Mouse (Mus musculus): ENCODE measurements at regions not wholly inside any gene's neighbourhood (a gene's known extent, or its start where the extent isn't known, plus 50 kb on each side); places are given as distances from the start of the nearest gene placed in this dataset.
"Not testable (repeated sequence)": the region's sequence is repeated elsewhere in the genome, so short reads cannot be mapped to it uniquely, and the experiment has no call there.

DNA sequence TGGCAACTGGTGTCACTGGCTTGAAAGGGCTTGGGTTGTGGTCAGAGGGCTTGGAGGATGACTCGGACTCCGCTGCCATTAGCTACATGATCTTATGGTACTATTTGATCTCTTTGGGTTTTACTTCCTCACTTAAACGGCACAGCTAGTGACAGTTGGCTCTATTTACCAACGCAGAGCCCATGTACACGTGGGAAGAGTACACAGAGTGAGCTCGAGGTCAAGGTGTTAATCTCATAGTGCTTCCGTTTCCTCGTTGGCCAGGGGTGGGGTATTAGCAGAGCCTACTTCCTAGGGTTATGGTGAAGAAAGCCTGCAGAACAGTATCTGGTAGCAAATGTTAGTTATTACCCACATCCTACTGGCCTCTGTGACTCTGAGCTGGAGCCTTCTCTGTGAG is 96.2 kb downstream of the Fam43a start:
- H3K4me1 ChIP-seq (ENCODE audit: control insufficient read depth, insufficient read depth, insufficient read length, low read length), result peaks cover 11% of the 10 kb centered on the region; the same call in 1 of the 2 replicates
- no peak overlapping the region for H3K4me3 ChIP-seq (ENCODE audit: insufficient read depth, low read depth, low read length)
- H3K27ac ChIP-seq (replicated peaks; ENCODE audit: low read depth, low read length), result no peak overlapping the region

DNA sequence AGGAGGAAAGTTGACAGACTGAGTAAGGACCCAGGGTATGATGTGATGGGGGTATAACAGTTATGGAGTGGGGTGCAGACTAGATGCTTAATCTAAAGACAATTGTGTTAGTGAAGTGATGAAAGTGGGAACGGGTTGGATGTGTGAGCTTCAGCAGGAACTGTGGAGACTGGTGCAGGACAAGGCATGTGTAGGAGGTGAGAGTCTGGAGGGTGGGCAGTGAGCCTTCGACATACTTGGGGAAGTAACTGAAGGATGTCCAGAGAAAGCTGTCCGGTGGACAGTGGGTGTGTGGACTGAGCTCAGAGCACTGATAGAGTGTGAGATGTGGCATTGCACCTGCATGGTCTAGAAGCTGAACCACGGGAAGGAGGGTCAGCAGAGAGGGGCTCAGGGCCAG is 97.7 kb downstream of the Fam43a start:
- Histone ChIP-seq H3K27ac (replicated peaks; ENCODE audit: low read depth, low read length) (no peak overlapping the region), H3K4me3 (ENCODE audit: insufficient read depth, low read depth, low read length) (no peak overlapping the region), H3K4me1 (ENCODE audit: control insufficient read depth, insufficient read depth, insufficient read length, low read length) (peaks cover 1% of the 10 kb centered on the region; the same call in 1 of the 2 replicates)

DNA sequence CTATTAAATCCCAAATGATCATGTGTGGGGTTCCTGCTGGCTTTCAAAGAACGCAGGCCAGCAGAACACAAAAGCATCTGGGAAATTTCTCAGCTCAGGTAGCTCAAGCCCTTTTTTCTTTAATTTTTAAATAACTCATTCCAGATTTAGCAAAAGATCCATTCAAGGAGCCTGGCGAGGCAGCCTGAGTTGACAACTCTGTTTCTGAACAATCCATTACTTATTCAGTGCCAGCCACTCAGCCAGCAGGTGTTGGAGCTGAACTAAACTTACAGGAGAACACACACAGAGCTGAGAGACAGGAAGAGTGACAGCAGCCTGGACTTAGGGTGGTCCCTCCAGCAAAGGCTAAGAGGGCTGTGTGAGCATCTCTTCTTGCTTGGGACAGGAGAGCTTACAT is 98.3 kb downstream of the Fam43a start:
- Histone ChIP-seq H3K27ac (replicated peaks; ENCODE audit: low read depth, low read length) (no peak overlapping the region), H3K4me1 (ENCODE audit: control insufficient read depth, insufficient read depth, insufficient read length, low read length) (0 out of 2 replicates have a peak, but pooled peaks cover 3% of the 10 kb centered on the region), H3K4me3 (ENCODE audit: insufficient read depth, low read depth, low read length) (no peak overlapping the region)

DNA sequence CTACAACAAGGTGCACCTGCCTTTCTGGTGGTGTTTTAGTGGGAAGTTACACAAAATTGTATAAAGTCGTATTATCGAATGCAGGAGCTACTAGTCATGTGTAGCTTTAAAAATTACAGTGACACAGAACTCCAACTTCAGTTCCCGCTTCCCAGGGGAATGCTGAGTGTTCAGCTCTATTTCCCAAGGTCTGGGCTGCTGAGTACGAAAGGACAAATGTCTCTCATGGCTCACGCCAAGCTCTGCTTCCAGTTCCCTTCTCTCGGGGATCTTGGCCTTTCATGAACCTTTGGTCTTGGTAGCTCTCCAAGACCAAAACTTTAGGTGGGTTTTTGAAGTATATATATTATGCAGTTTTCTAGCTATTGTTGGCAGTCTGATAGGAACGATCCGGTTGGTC is 104.3 kb downstream of the Fam43a start:
- Histone ChIP-seq H3K27ac (replicated peaks; ENCODE audit: low read depth, low read length) (no peak overlapping the region), H3K4me1 (ENCODE audit: control insufficient read depth, insufficient read depth, insufficient read length, low read length) (0 out of 2 replicates have a peak, but pooled peaks cover 3% of the 10 kb centered on the region), H3K4me3 (ENCODE audit: insufficient read depth, low read depth, low read length) (no peak overlapping the region)

DNA sequence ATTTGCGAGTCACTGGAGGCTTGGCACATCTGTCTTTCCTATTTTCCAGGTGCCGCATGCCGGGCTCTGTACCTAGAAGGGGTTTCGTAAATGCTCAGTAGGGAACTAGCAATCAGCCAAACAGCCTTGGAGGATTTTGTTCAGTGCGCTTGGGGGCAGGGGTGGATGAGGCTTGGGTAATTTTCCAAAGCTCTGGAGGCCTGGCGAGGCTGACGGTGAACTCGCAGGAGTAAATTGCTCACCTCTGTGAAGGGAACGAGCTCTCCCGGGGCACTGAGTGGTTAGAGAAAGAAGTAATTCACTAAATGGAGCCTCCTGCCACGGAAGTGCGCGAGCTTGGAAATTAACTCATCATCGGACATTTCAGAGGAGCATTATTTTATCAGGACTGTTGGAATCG is 110.0 kb downstream of the Fam43a start:
- no peaks in the 10 kb centered on the region for H3K4me1 ChIP-seq (ENCODE audit: control insufficient read depth, insufficient read depth, insufficient read length, low read length)
- no peak overlapping the region for H3K27ac ChIP-seq (replicated peaks; ENCODE audit: low read depth, low read length)
- no peak overlapping the region for H3K4me3 ChIP-seq (ENCODE audit: insufficient read depth, low read depth, low read length)

DNA sequence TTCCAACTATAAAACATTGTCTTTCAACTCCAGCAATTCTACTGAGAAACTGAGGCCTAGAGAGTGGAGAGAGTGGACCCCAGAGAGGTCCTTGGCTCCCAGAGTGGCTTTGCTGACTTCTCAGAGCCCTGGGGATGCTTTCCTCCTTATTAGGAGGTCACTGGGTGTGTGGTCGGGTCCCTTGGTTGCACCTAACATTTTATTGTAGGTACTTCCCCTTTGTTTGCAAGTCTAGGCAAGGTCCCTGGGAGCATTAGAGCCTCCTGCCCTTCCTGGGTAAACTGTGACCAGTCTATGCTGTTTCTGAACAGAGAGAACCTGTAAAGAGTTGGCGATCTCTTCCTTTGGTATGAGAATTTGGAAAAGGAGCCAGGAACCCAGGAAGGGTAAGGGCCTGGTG is 110.5 kb downstream of the Fam43a start:
- Histone ChIP-seq H3K27ac (replicated peaks; ENCODE audit: low read depth, low read length) (no peak overlapping the region), H3K4me1 (ENCODE audit: control insufficient read depth, insufficient read depth, insufficient read length, low read length) (no peaks in the 10 kb centered on the region), H3K4me3 (ENCODE audit: insufficient read depth, low read depth, low read length) (no peak overlapping the region)

DNA sequence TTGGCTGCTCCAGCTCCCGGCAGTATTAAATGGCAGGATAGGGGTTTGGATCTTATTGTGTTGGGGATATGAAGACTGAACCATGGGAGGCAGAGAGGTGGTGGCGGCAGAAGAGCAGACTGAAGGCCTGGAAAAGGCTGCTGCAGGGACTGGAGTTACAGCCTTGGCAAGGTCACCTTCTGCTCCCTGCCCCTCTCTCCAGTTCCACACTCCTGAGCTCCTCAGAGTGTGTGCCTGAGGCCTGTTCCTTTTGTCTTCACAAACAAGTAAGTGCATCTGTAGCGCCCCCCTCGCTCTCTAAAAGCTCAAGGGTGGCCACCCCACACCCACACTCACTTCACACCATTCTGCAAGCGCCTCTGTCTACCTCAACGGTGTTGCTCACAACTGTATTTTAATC is 113.0 kb downstream of the Fam43a start:
- H3K4me3 ChIP-seq (ENCODE audit: insufficient read depth, low read depth, low read length), result no peak overlapping the region
- no peaks in the 10 kb centered on the region for H3K4me1 ChIP-seq (ENCODE audit: control insufficient read depth, insufficient read depth, insufficient read length, low read length)
- no peak overlapping the region for H3K27ac ChIP-seq (replicated peaks; ENCODE audit: low read depth, low read length)

DNA sequence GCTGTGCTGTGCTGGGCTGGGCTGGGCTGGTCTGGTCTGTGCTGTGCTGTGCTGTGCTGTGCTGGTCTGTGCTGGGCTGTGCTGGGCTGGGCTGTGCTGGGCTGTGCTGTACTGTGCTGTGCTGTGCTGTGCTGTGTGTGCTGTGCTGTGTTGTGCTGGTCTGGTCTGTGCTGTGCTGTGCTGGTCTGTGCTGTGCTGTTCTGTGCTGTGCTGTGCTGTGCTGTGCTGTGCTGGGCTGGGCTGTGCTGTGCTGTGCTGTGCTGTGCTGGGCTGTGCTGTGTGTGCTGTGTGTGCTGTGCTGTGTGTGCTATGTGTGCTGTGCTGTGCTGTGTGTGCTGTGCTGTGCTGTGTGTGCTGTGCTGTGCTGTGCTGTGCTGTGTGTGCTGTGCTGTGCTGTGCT is 118.1 kb downstream of the Fam43a start:
- not testable (repeated sequence) for H3K4me1 ChIP-seq (ENCODE audit: control insufficient read depth, insufficient read depth, insufficient read length, low read length); H3K27ac ChIP-seq (replicated peaks; ENCODE audit: low read depth, low read length); H3K4me3 ChIP-seq (ENCODE audit: insufficient read depth, low read depth, low read length)

DNA sequence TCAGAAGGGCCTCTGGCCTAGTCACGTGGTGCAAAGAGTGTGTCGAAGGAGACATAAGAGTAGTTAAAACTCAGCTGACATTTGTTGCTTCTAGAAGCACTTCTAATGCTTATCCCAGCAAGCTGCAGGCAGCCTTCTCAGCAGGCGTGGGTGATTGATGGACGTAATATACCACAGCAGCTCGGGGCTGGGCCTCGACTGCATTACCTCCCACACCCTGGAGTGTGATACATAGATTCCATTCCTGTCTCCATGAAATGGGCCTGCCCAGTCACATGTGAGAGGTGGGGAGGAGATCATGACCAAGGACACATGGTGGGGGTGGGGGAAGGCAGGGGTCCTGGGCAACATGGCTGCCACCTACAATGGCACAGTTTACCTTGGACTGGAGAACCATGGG is 121.3 kb downstream of the Fam43a start:
- H3K4me3 ChIP-seq (ENCODE audit: insufficient read depth, low read depth, low read length), result no peak overlapping the region
- H3K4me1 ChIP-seq (ENCODE audit: control insufficient read depth, insufficient read depth, insufficient read length, low read length), result peaks cover 2% of the 10 kb centered on the region
- H3K27ac ChIP-seq (replicated peaks; ENCODE audit: low read depth, low read length), result no peak overlapping the region

DNA sequence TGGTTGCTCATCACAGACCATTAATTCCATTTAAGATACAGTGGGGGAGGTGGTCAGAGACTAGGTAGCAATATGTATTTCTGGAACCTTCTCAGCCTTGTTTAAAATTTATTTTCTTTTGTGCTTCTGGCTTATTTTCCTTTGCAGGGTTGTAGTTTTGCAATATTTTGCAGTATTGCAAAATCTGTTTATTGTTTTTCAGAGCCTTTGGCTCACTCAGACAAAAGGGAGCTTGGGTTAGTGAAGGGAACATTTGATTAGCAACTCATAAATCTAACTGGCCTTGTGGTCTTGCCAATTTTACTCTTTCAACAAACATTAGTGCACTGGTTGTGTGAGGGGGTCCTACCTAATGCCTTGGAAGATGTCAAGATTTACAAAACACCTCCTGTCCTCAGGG is 121.7 kb downstream of the Fam43a start:
- H3K27ac ChIP-seq (replicated peaks; ENCODE audit: low read depth, low read length), result no peak overlapping the region

DNA sequence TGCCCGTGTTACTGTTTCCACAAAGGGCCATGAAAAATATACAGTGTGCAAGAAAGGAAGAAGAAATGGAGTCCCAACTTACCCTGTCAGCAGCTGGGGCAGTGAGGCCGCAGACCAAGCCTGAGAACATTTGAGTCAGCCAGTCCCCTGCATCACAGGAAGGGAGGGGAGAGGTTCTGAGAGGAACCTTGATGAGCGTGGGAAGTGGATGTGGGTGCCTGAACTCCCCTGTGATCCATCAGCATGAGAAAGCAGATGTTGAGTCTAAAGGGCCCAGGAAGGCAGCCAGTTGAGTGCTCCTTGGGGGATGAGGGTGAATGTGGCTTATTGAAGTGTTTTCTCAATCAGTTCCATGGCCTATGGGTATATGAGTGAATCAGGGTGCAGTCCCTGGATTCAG is 122.8 kb downstream of the Fam43a start:
- H3K4me1 ChIP-seq (ENCODE audit: control insufficient read depth, insufficient read depth, insufficient read length, low read length), result peaks cover 2% of the 10 kb centered on the region
- H3K27ac ChIP-seq (replicated peaks; ENCODE audit: low read depth, low read length), result peak overlapping the region; percentile 41
- peak overlapping the region; percentile 6; the same call in 1 of the 2 replicates for H3K4me3 ChIP-seq (ENCODE audit: insufficient read depth, low read depth, low read length)

More for the DNA sequence above, 121.7 kb downstream of the Fam43a start:
- Histone ChIP-seq H3K4me3 (ENCODE audit: insufficient read depth, low read depth, low read length) (no peak overlapping the region), H3K4me1 (ENCODE audit: control insufficient read depth, insufficient read depth, insufficient read length, low read length) (peaks cover 2% of the 10 kb centered on the region)

DNA sequence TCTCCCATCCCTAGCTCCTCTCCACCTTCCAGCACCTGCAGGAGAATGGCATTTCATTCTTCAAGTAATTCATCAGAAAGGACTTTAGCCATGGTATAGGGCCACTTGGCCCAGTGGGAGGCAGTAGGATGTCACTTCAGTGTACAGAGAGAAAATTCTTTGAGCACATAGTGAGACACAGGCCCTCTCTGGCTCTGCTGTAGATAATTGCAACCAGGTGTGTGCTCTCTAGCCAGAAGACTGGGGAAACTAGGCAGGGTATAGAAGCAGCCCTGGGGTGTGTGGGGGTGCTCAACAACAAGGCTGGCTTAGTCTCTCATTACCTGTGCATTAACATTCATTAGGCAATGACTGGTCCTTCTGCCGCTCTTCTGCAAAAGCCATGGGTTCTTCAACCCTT is 125.1 kb downstream of the Fam43a start:
- H3K4me3 ChIP-seq (ENCODE audit: insufficient read depth, low read depth, low read length), result no peak overlapping the region
- peaks cover 2% of the 10 kb centered on the region for H3K4me1 ChIP-seq (ENCODE audit: control insufficient read depth, insufficient read depth, insufficient read length, low read length)
- no peak overlapping the region for H3K27ac ChIP-seq (replicated peaks; ENCODE audit: low read depth, low read length)

DNA sequence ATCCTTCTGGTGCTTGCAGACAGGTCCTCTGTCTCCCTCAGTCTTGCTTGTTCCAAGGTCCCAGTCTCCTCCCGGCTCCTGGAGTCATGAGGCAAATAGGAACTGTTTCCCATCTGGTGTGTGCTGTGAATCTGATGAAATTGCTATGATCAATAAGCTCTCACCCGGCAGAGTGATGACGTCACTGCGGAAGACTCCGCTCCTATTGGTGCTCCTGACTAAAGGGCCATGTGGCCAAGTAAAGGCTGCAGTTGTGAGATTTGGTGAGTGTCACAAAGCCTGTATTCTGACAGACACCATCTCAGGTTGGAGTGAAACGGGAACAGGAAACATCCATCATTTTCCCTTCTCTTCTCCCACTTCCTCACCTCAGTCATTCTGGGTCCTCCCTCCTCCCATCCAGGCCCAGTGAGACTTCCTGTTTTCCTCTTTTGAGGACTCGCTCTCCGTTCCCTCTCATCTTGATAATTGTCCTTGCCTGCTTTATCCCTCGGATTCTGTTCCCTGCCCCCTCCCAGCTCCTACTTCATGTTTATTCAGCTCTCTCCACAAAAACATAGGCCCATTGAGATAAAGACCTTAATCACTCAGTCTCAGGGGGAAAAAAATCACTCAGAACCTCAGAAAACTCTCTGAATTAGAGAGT is 133.4 kb downstream of the Fam43a start:
- Histone ChIP-seq H3K27ac (replicated peaks; ENCODE audit: low read depth, low read length) (no peak overlapping the region), H3K4me1 (ENCODE audit: control insufficient read depth, insufficient read depth, insufficient read length, low read length) (peaks cover 19% of the 10 kb centered on the region)

DNA sequence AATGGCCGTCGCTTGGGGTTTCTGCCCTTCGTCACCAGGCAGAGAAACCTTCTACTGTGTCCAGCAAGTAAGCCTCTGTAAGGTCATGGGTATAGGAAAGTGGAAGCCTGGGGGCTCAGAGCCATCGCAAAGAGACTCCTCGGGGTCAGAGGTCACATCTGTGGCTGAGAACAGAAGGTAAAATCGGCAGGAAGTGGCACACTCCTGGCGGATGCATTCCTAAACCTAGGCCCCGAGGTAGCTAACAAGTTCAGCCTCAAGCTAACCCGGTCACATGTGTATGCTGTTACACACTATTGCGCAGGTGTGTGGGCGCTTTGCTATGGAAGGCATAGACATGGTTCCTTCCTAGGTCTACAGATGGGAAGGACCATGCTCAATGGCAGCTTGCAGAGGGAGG is 134.0 kb downstream of the Fam43a start:
- Histone ChIP-seq H3K4me3 (ENCODE audit: insufficient read depth, low read depth, low read length) (no peak overlapping the region), H3K4me1 (ENCODE audit: control insufficient read depth, insufficient read depth, insufficient read length, low read length) (peaks cover 23% of the 10 kb centered on the region), H3K27ac (replicated peaks; ENCODE audit: low read depth, low read length) (no peak overlapping the region)

More for the DNA sequence above, 133.4 kb downstream of the Fam43a start:
- H3K4me3 ChIP-seq (ENCODE audit: insufficient read depth, low read depth, low read length), result no peak overlapping the region

DNA sequence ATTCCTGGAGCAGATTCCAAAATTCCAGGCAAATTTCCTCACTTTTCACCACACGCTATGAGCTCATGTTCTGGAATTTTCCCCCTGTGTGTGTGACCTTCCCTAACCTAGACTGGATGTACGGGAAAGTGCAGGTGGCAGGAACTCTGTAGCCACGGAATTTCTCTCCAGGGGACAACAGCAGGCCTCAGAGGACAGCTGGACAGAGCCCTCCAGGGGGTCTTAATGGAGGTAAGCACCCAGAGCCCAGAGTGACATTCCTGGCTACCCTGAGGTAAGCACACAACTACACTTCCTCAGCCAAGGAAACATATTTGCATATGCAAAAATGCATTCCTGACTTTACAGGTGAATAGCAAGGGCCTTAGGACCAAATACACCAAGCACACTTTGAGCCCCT is 135.8 kb downstream of the Fam43a start:
- Histone ChIP-seq H3K27ac (replicated peaks; ENCODE audit: low read depth, low read length) (peak overlapping the region; percentile 67; the same call in 1 of the 2 replicates), H3K4me1 (ENCODE audit: control insufficient read depth, insufficient read depth, insufficient read length, low read length) (peaks cover 25% of the 10 kb centered on the region)

DNA sequence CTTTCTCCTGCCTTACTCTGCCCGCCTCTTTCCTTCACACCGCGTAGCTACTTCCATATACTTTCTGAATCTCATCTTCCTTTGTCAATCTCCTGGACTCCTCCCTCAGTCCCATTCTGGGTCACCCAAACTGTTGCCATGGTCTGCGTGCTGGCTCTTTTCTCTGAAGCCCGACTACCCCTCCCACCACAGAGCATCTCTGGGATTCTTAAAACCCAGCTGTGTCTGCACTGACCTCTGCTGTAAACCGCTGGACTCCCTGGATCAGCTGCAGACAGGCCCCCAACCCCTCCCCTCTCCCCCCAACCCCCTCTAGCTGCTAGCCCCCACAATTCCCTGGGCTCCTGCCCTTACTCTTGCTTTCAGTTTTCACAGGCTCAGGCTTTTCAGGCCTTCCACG is 136.4 kb downstream of the Fam43a start:
- H3K27ac ChIP-seq (replicated peaks; ENCODE audit: low read depth, low read length), result peak overlapping the region; percentile 81
- H3K4me3 ChIP-seq (ENCODE audit: insufficient read depth, low read depth, low read length), result no peak overlapping the region
- H3K4me1 ChIP-seq (ENCODE audit: control insufficient read depth, insufficient read depth, insufficient read length, low read length), result peaks cover 25% of the 10 kb centered on the region

More for the DNA sequence above, 135.8 kb downstream of the Fam43a start:
- no peak overlapping the region for H3K4me3 ChIP-seq (ENCODE audit: insufficient read depth, low read depth, low read length)
